Mouse (Mus musculus): ENCODE measurements around the gene Tmbim1. TPM values are rescaled to one million over a fixed set of nuclear protein-coding genes. Genes with fewer than 3 reads are reported as not detected.

Gene Tmbim1
- polyA plus RNA-seq, 1 experiment from 2014 or later, result 57.9 TPM

DNA sequence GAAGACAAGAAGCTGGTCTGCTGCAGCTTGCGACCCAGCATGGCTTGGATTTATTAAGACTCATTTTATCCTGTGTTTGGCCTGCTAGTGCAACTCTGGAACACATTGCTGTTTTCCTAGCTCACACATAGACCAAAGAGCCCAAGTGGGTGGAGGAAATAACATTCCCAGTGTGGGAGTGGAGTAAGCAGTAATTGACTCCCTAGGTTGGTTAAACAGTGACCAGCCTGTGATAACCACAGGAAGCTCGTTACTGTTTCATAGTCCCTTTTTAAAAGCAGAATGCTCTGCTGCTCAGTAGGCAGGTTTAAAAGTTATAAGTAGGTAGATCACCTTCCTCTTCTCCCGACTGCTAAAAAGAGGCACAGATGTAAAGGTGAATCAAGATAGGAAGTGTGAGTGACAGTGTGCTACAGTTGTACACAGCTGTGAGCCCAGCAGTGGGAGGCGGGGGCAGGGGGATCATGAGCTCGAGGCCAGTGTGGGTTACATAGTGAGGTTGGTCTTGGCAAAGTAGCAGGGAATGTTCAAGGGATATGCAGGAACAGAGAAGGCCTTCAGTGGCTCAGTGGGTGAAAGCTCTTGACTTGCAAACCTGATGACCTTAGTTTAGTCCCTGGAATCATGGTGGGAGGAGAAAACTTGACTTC is 56.0 kb downstream of the Tmbim1 start:
- WGBS, result 60% methylated on average over 5 of the region's 5 CpGs

DNA sequence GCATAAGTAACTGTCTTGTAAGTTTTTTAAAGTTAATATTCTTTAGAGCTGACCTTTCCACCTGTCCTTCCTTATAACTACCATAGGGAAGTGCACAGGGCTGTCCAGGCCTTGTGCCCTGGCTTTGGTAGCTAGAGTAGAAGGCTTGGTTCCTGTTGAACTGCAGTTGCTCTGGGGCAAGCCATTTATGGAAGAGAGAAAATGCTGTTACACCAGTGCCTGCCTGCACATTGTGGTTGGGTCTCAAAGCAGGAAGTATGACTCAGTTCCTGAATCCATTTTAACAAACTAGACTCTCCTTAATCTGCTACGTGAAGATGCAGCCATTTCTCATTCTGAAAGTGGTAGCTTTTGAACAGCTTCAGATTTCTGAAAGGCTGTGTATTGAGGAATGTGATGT is 56.6 kb downstream of the Tmbim1 start:
- no peak overlapping the region for H3K9ac ChIP-seq (ENCODE audit: low read length)
- H3K36me3 ChIP-seq (ENCODE audit: control insufficient read depth, insufficient read depth, low read length), result peaks cover 29% of the 10 kb centered on the region
- H3K4me3 ChIP-seq (ENCODE audit: low read length), result no peak overlapping the region
- H3K27ac ChIP-seq (ENCODE audit: low read length), result peak overlapping the region; percentile 78
- peak; percentile 60; the same call in 1 of the 2 replicates for ATAC-seq (ENCODE audit: low read depth)
- H3K4me2 ChIP-seq (ENCODE audit: low read depth, low read length), result no peak overlapping the region
- no peaks in the 10 kb centered on the region for H3K27me3 ChIP-seq (ENCODE audit: control insufficient read depth, insufficient read depth, low read depth, low read length)
- peaks cover 3% of the 10 kb centered on the region; the same call in 1 of the 2 replicates for H3K4me1 ChIP-seq (replicated peaks; ENCODE audit: control insufficient read depth, insufficient read depth, low read length)
- no peaks in the 10 kb centered on the region for H3K9me3 ChIP-seq (ENCODE audit: control insufficient read depth, low read length)
- WGBS, result 25% methylated on average over 1 of the region's 1 CpGs

More for the DNA sequence above, 56.0 kb downstream of the Tmbim1 start:
- Histone ChIP-seq H3K27ac (ENCODE audit: low read length) (peak overlapping the region; percentile 78), H3K36me3 (ENCODE audit: control insufficient read depth, insufficient read depth, low read length) (peaks cover 33% of the 10 kb centered on the region), H3K9ac (ENCODE audit: low read length) (no peak overlapping the region), H3K9me3 (ENCODE audit: control insufficient read depth, low read length) (no peaks in the 10 kb centered on the region), H3K4me1 (replicated peaks; ENCODE audit: control insufficient read depth, insufficient read depth, low read length) (peaks cover 2% of the 10 kb centered on the region; the same call in 1 of the 2 replicates), H3K4me2 (ENCODE audit: low read depth, low read length) (no peak overlapping the region), H3K27me3 (ENCODE audit: control insufficient read depth, insufficient read depth, low read depth, low read length) (no peaks in the 10 kb centered on the region), H3K4me3 (ENCODE audit: low read length) (no peak overlapping the region)
- ATAC-seq (ENCODE audit: low read depth), result no peak

DNA sequence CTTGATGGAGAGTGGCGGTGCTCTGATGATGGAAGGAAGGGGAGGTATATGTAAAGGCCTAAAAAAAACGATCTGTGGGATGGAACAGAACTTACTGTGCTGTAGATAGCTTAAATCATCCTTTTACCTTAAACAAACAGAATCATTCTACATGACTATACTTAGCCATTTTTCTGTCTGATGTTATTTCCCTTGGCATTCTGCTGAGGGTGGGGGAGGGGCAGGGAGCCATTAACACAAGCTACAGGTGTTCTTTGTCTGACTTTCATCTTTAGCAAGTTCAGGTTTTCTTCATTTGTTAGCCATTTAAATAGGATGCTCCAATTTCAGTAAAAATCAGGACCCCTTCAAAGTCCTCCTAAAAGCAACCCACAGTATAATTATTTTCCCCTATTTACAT is 59.9 kb downstream of the Tmbim1 start:
- Histone ChIP-seq H3K4me1 (replicated peaks; ENCODE audit: control insufficient read depth, insufficient read depth, low read length) (peaks cover 5% of the 10 kb centered on the region), H3K9ac (ENCODE audit: low read length) (no peak overlapping the region), H3K9me3 (ENCODE audit: control insufficient read depth, low read length) (no peaks in the 10 kb centered on the region), H3K4me3 (ENCODE audit: low read length) (no peak overlapping the region), H3K4me2 (ENCODE audit: low read depth, low read length) (no peak overlapping the region), H3K27ac (ENCODE audit: low read length) (no peak overlapping the region), H3K27me3 (ENCODE audit: control insufficient read depth, insufficient read depth, low read depth, low read length) (no peaks in the 10 kb centered on the region), H3K36me3 (ENCODE audit: control insufficient read depth, insufficient read depth, low read length) (peaks cover 9% of the 10 kb centered on the region)
- no peak for ATAC-seq (ENCODE audit: low read depth)
- WGBS, result 77% methylated on average over 2 of the region's 2 CpGs

DNA sequence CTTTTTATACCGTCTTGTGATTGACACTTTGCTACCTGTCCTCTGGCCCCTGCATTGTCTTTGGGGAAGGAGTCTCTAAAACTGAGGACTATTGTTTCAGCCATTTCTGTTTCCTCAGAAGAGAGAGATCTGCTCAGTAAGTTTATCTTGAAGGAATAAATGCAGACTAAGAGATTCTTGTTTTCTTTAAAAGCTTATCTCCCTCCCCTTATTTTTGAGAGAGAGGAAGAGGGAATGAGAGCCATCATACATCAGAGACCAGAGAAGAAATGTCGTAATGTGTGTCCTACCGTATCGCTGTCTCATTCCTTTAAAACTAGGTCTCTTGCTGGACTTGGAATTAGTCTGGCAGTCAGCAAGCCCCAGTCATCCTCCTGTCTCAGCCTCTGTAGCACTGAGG is 64.6 kb downstream of the Tmbim1 start:
- 67% methylated on average over 4 of the region's 4 CpGs for WGBS
- no peak overlapping the region for H3K4me3 ChIP-seq (ENCODE audit: low read length)
- H3K36me3 ChIP-seq (ENCODE audit: control insufficient read depth, insufficient read depth, low read length), result no peaks in the 10 kb centered on the region
- H3K9ac ChIP-seq (ENCODE audit: low read length), result no peak overlapping the region
- no peaks in the 10 kb centered on the region for H3K9me3 ChIP-seq (ENCODE audit: control insufficient read depth, low read length)
- H3K27me3 ChIP-seq (ENCODE audit: control insufficient read depth, insufficient read depth, low read depth, low read length), result no peaks in the 10 kb centered on the region
- H3K4me1 ChIP-seq (replicated peaks; ENCODE audit: control insufficient read depth, insufficient read depth, low read length), result peaks cover 34% of the 10 kb centered on the region
- no peak for ATAC-seq (ENCODE audit: low read depth)
- no peak overlapping the region for H3K27ac ChIP-seq (ENCODE audit: low read length)
- no peak overlapping the region for H3K4me2 ChIP-seq (ENCODE audit: low read depth, low read length)

DNA sequence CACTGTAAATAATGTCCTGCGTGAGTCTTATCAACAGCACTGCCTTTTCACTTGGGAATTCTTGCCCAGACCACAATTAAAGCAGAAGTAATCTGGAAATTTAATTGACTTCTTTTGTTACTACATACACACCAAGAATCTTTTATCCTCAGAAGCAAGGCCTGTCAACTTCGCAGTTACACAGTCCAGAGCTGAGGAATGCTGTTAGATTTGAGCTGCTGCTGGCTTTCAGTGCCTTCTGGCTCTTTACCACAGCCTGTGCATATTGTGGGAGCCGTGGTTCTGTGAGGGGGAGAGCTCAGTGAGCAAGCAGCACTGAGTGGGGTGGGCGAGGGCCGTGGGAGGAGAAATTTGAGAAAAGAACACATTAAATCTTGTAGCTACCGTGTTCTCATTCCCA is 65.1 kb downstream of the Tmbim1 start:
- no peak overlapping the region; the same call in 1 of the 2 replicates for H3K27ac ChIP-seq (ENCODE audit: low read length)
- no peak for ATAC-seq (ENCODE audit: low read depth)
- whole genome bisulfite sequencing, result 50% methylated on average over 6 of the region's 6 CpGs

DNA sequence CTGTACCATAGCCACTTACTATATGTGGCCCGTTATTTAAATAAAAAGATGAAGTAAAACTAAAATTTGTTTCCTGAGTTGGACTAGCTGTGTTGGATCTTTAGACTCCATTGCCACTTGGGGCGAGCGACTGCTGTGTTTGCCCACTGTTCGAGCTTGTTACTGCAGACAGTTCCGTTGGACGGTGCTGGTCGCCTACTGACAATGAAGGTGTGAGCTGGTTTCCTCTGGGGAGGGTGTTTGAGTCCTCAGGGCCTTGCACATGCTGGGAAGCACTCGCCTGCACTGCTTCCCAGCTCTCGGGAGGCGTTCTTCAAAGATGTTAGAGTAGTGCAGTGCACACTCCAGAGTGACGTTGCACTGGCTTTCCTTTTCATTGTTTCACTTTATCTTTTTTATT is 65.8 kb downstream of the Tmbim1 start:
- no peak overlapping the region for H3K9ac ChIP-seq (ENCODE audit: low read length)

More for the DNA sequence above, 65.1 kb downstream of the Tmbim1 start:
- H3K36me3 ChIP-seq (ENCODE audit: control insufficient read depth, insufficient read depth, low read length), result no peaks in the 10 kb centered on the region
- H3K4me1 ChIP-seq (replicated peaks; ENCODE audit: control insufficient read depth, insufficient read depth, low read length), result peaks cover 34% of the 10 kb centered on the region
- no peak overlapping the region for H3K4me3 ChIP-seq (ENCODE audit: low read length)
- no peak overlapping the region for H3K9ac ChIP-seq (ENCODE audit: low read length)
- no peaks in the 10 kb centered on the region for H3K27me3 ChIP-seq (ENCODE audit: control insufficient read depth, insufficient read depth, low read depth, low read length)
- H3K9me3 ChIP-seq (ENCODE audit: control insufficient read depth, low read length), result no peaks in the 10 kb centered on the region
- no peak overlapping the region for H3K4me2 ChIP-seq (ENCODE audit: low read depth, low read length)

DNA sequence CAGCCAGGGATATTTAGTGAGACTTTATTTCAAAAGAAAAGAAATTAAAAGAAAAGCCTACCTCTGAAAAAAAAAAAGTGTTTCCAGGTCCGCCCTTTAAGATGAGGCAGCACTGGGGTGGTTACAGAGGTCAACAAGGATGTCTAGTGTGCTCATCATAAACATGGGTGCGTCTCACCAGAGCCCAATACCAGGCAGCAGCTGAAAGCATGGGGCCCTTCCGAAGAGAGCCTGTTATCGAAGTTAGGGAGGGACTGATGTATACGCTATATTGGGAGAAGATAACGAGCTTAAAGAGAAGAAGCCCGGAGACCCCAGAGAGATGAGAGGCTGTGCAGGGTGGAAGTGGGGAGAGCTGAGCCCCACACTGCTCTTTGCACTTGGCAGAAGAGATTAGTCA is 66.3 kb downstream of the Tmbim1 start:
- peaks cover 32% of the 10 kb centered on the region for H3K4me1 ChIP-seq (replicated peaks; ENCODE audit: control insufficient read depth, insufficient read depth, low read length)
- no peak for ATAC-seq (ENCODE audit: low read depth)
- no peak overlapping the region for H3K4me3 ChIP-seq (ENCODE audit: low read length)
- H3K27me3 ChIP-seq (ENCODE audit: control insufficient read depth, insufficient read depth, low read depth, low read length), result no peaks in the 10 kb centered on the region
- H3K4me2 ChIP-seq (ENCODE audit: low read depth, low read length), result peak overlapping the region; percentile 75
- WGBS, result 41% methylated on average over 7 of the region's 7 CpGs
- H3K27ac ChIP-seq (ENCODE audit: low read length), result no peak overlapping the region
- H3K36me3 ChIP-seq (ENCODE audit: control insufficient read depth, insufficient read depth, low read length), result no peaks in the 10 kb centered on the region
- H3K9me3 ChIP-seq (ENCODE audit: control insufficient read depth, low read length), result no peaks in the 10 kb centered on the region
- no peak overlapping the region; the same call in 1 of the 2 replicates for H3K9ac ChIP-seq (ENCODE audit: low read length)

More for the DNA sequence above, 65.8 kb downstream of the Tmbim1 start:
- Histone ChIP-seq H3K4me1 (replicated peaks; ENCODE audit: control insufficient read depth, insufficient read depth, low read length) (peaks cover 32% of the 10 kb centered on the region), H3K27me3 (ENCODE audit: control insufficient read depth, insufficient read depth, low read depth, low read length) (no peaks in the 10 kb centered on the region), H3K27ac (ENCODE audit: low read length) (no peak overlapping the region), H3K4me2 (ENCODE audit: low read depth, low read length) (peak overlapping the region; percentile 75; the same call in 1 of the 2 replicates), H3K4me3 (ENCODE audit: low read length) (no peak overlapping the region), H3K9me3 (ENCODE audit: control insufficient read depth, low read length) (no peaks in the 10 kb centered on the region), H3K36me3 (ENCODE audit: control insufficient read depth, insufficient read depth, low read length) (no peaks in the 10 kb centered on the region)
- no peak for ATAC-seq (ENCODE audit: low read depth)
- WGBS, result 43% methylated on average over 11 of the region's 11 CpGs

Other genes starting within 250 kb of the Tmbim1 start
- gene Tns1, start 181.2 kb downstream of the Tmbim1 start, polyA plus RNA-seq (2015; fragmentation: Nextera tagmentation; extraction: Ambion mirVana), result 137 and 147 TPM in 2 replicates
- gene Rufy4, start 180.1 kb downstream of the Tmbim1 start, polyA plus RNA-seq (2015; fragmentation: Nextera tagmentation; extraction: Ambion mirVana), result 0.31 and 0.64 TPM in 2 replicates
- 0.21 and 0.43 TPM in 2 replicates for gene Cxcr2, start 151.6 kb downstream of the Tmbim1 start, polyA plus RNA-seq (2015; fragmentation: Nextera tagmentation; extraction: Ambion mirVana)
- gene Cxcr1, start 111.0 kb downstream of the Tmbim1 start, polyA plus RNA-seq (2015; fragmentation: Nextera tagmentation; extraction: Ambion mirVana), result not detected in 2 replicates
- 418 and 448 TPM in 2 replicates for gene Arpc2, start 69.5 kb downstream of the Tmbim1 start, polyA plus RNA-seq (2015; fragmentation: Nextera tagmentation; extraction: Ambion mirVana)
- gene Gpbar1, start 27.1 kb downstream of the Tmbim1 start, polyA plus RNA-seq (2015; fragmentation: Nextera tagmentation; extraction: Ambion mirVana), result 0.19 and 0.40 TPM in 2 replicates
- 252 and 267 TPM in 2 replicates for gene Aamp, start 20.9 kb downstream of the Tmbim1 start, polyA plus RNA-seq (2015; fragmentation: Nextera tagmentation; extraction: Ambion mirVana)
- gene Pnkd, start 20.7 kb downstream of the Tmbim1 start, polyA plus RNA-seq (2015; fragmentation: Nextera tagmentation; extraction: Ambion mirVana), result 123 and 126 TPM in 2 replicates
- gene Catip, start 56.5 kb upstream of the Tmbim1 start, polyA plus RNA-seq (2015; fragmentation: Nextera tagmentation; extraction: Ambion mirVana), result 1.9 and 3.0 TPM in 2 replicates
- 3.5 and 5.8 TPM in 2 replicates for gene Slc11a1, start 69.6 kb upstream of the Tmbim1 start, polyA plus RNA-seq (2015; fragmentation: Nextera tagmentation; extraction: Ambion mirVana)
- 90.8 and 93.9 TPM in 2 replicates for gene Ctdsp1, start 85.9 kb upstream of the Tmbim1 start, polyA plus RNA-seq (2015; fragmentation: Nextera tagmentation; extraction: Ambion mirVana)
- gene Vil1, start 103.8 kb upstream of the Tmbim1 start, polyA plus RNA-seq (2015; fragmentation: Nextera tagmentation; extraction: Ambion mirVana), result 0.43 and 0.87 TPM in 2 replicates
- 54.0 and 60.2 TPM in 2 replicates for gene Cnot9, start 200.4 kb upstream of the Tmbim1 start, polyA plus RNA-seq (2015; fragmentation: Nextera tagmentation; extraction: Ambion mirVana)
- 0.40 and 0.78 TPM in 2 replicates for gene Plcd4, start 237.3 kb upstream of the Tmbim1 start, polyA plus RNA-seq (2015; fragmentation: Nextera tagmentation; extraction: Ambion mirVana)
- gene Usp37, start 238.7 kb upstream of the Tmbim1 start, polyA plus RNA-seq (2015; fragmentation: Nextera tagmentation; extraction: Ambion mirVana), result 29.9 and 31.0 TPM in 2 replicates

Measured in lung, embryonic 16.5 days (tissue).